Comparison of ENCODE assay signal across 30 mouse cellular contexts in the genomic region with DNA sequence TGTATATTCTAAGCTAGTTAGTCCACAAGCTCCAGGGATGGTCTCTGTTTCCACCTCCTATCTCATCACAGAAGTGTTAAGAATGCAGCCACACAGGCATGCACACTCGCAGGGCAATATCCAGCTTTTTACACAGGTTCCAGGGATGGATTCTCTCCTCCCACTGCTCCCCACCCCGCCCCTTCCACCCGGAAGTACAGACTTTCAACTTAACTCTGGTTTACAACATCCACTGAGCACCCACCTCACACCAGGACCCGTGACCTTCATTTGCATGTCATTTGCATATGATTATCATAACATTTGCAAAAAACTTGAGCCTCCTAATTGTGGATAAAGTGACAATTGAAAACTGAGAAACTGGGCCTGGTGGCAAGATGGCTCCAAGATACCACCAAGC. TPM values are rescaled to one million over a fixed set of nuclear protein-coding genes. Genes with fewer than 3 reads are reported as not detected.
"Had no signal": no experiment of that assay in that cellular context is flagged by ENCODE, and none has a peak within 500 bp of the region (broad histone marks: within the 10 kb centered on the region; RNA-seq: fewer than 3 reads in every experiment).

No protein-coding gene starts in this region.

- H3K36me3 ChIP-seq: heart, embryonic 13.5 days; heart, embryonic 15.5 days; hindbrain, embryonic 13.5 days; hindbrain, embryonic 15.5 days; kidney, embryonic 15.5 days; limb, embryonic 10.5 days; limb, embryonic 12.5 days; liver, embryonic 12.5 days had no signal

- H3K27ac ChIP-seq: heart, adult 2 months; heart, embryonic 13.5 days; heart, embryonic 15.5 days; hindbrain, embryonic 13.5 days; hindbrain, embryonic 15.5 days; hindbrain, postnatal 0 days; kidney, embryonic 15.5 days; kidney, postnatal 0 days; left cerebral cortex, adult 2 months; limb, embryonic 10.5 days; limb, embryonic 12.5 days; liver, embryonic 12.5 days; liver, embryonic 14.5 days had no signal

- H3K4me2 ChIP-seq: heart, embryonic 11.5 days; heart, embryonic 13.5 days; heart, embryonic 15.5 days; hindbrain, embryonic 13.5 days; hindbrain, embryonic 15.5 days; kidney, embryonic 15.5 days; limb, embryonic 12.5 days; liver, embryonic 12.5 days had no signal

- H3K27me3 ChIP-seq: heart, embryonic 13.5 days; heart, embryonic 15.5 days; hindbrain, embryonic 13.5 days; hindbrain, embryonic 15.5 days; kidney, embryonic 15.5 days; limb, embryonic 12.5 days; liver, embryonic 12.5 days had no signal

- ATAC-seq: hindbrain, postnatal 0 days; liver, embryonic 12.5 days had no signal

- H3K9me3 ChIP-seq: heart, embryonic 13.5 days; heart, embryonic 15.5 days; hindbrain, embryonic 13.5 days; hindbrain, embryonic 15.5 days; kidney, embryonic 15.5 days; limb, embryonic 10.5 days; liver, embryonic 12.5 days had no signal

- H3K9ac ChIP-seq: heart, embryonic 13.5 days; heart, embryonic 15.5 days; hindbrain, embryonic 13.5 days; hindbrain, embryonic 15.5 days; kidney, embryonic 15.5 days; limb, embryonic 12.5 days; liver, embryonic 12.5 days; liver, embryonic 14.5 days had no signal

- H3K4me3 ChIP-seq: heart, adult 2 months; heart, embryonic 13.5 days; heart, embryonic 15.5 days; hindbrain, embryonic 13.5 days; hindbrain, embryonic 15.5 days; kidney, embryonic 15.5 days; left cerebral cortex, adult 2 months; limb, embryonic 10.5 days; limb, embryonic 12.5 days; liver, embryonic 12.5 days had no signal

- DNase-seq: gastrocnemius, postnatal 14 days; gastrocnemius, postnatal 36 days; heart, adult 11 months; heart, adult 2 months; heart, postnatal 14 days; heart, postnatal 36 days; kidney, adult 11 months; kidney, adult 2 months; kidney, adult 9 months; kidney, postnatal 14 days; kidney, postnatal 36 days; liver had no signal

- H3K4me1 ChIP-seq: heart, embryonic 15.5 days; hindbrain, embryonic 13.5 days; hindbrain, embryonic 15.5 days; kidney, embryonic 15.5 days; limb, embryonic 10.5 days; limb, embryonic 12.5 days; liver, embryonic 12.5 days had no signal

RNA-seq across cellular contexts. Expression of a gene that starts 17.5 kb away (rescaled TPM):
- polyA plus RNA-seq: heart, embryonic 13.5 days; hindbrain, embryonic 11.5 days; liver, embryonic 12.5 days had no signal

RNA-seq across cellular contexts. Expression of a gene that starts 21.2 kb away (rescaled TPM):
- total RNA-seq: gastrocnemius, adult 18-20 months; gastrocnemius, adult 8-10 months; gastrocnemius, postnatal 14 days; gastrocnemius, postnatal 36 days; heart, adult 2 months; heart, postnatal 14 days; heart, postnatal 36 days; hematopoietic stem cell, adult 5-6 weeks had no signal
- polyA plus RNA-seq: heart, embryonic 11.5 days; heart, postnatal 0 days; kidney, adult 2 months; liver, embryonic 12.5 days; liver, embryonic 14.5 days had no signal
